Mouse (Mus musculus) left cerebral cortex, postnatal 36 days (tissue): ENCODE results near the gene Cebpb. TPM values are rescaled to one million over a fixed set of nuclear protein-coding genes. Genes with fewer than 3 reads are reported as not detected.

Experiments used
- DNase-seq, 2 experiments: peaks; one replicate each; pipeline ENCODE4 v3.0.0; 2021 to 2022; ENCODE audit warnings: low spot score in 2 of 2, mixed read lengths in 1 of 2
- intact Hi-C: fragments of 180-260 bp; cut with DNase I; formaldehyde crosslinking; loops from one replicate; pipeline ENCODE4 v1.15.1; 2025
- microRNA-seq: library from miRNA; unstranded; fragments of <30 nt; microRNA quantifications from one replicate; pipeline ENCODE4 v1.2.0, GENCODE M21; 2022
- total RNA-seq, 2 experiments: library from RNA; stranded (reverse); gene quantifications; 2 replicates each; pipeline ENCODE4 v1.2.3; 2021

The Cebpb gene
- total RNA-seq, 2 experiments from 2014 or later: 12.9 to 18.8 TPM

DNA sequence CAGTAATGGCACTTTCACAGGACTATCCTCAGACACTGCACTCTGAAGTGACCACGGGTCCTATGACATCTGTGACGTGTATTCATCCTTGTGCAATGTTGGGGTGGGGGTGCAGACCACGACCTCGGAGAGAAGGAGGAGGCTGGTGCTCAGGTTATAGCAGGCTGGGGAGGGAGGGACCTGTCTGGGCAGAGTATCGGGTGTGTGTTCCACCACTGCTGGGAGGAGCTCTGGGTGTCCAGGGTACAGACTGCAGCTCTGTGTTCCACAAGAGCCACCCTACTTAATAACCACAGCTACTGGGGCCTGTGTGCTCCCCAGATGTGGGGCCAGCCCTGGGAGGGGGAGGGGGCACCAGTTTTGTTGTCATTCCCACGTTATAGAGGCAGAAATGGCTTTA is 21.3 kb downstream of the Cebpb start:
- intact Hi-C loops: no loop called here
- no peak for DNase-seq

DNA sequence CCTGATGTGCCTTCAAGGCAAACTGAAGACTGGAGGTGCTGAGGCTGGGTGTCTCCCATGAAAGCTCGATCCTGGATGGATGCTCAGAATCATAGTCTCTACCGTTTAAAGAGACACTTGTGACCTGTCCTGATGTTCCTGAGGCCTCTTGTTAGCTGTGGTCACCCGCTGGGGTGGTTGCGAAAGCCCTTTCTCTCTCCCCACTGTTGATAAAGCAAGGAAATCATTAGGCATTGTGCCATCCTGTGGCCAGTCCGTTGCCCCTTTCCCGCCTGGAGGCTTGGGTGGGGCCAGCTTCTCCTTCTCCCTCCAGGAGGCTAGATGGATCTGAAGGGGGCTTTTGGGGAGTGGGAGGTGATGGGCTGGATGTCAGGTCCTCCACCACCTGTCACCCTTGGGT is 21.9 kb downstream of the Cebpb start:
- DNase-seq: no peak
- intact Hi-C loops: no loop called here

DNA sequence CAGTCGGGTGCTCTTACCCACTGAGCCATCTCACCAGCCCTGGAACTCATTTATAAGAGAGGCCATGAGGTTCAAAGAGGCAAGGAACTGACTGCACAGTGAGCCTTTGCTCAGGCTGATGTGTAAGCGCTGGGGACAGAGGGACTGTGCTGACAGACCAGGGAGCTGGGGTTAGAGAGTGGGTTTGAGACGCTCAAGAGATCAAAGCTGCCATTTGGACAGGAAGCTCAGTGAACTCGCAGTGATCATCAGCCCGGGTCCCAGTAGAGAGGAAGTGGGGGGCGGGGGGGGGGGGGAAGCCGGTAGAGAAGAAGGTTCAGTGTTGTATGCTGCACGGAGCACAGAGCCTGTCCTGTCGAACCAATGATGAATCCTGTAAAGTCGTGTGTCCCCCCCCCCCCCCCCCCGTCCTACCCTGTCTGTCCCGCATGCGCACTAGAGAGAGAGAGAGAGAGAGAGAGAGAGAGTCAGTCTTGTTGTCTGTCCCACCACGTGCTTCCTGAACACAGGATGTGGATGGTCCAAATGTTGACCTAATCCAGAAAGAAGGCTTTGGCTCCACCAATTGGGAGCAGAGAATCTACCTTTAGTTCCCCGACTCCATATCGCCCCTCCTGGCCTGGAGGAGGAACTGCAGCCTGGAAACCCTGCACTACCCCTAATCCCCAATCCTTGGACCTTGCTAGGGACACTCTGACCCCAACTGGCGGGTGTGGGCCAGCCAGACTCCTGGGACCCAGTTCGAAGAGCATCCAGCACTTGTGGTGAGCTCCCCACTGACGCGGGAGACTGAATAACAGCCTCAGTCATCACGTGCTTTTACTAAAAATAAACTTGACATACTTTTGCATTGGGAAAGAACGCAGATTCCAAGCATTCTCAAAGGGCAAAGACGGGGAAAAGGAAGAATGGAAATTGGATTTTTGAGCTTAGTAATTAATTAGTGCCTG is 24.4 kb downstream of the Cebpb start:
- DNase-seq: no peak
- intact Hi-C loops: no loop called here

DNA sequence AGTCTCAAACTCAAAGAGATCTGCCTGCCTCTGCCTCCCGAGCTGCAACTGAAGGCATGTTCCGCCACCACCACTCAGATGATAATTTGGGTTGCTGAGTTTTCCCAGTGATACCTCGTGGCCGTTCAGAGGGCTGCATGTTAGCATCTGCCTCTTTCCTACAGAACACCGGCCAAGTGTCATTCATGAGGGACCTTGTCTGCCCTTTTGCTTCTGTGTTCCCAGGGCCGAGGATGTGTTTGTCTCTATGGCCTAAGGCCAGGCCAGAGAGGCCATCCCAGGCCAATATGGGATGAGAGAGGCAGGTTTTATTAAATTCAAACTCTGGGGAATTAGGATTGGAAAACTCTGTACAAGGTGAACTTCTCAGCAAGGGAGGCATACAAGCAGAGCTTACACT is 25.6 kb downstream of the Cebpb start:
- DNase-seq: no peak
- intact Hi-C loops: no loop called here

DNA sequence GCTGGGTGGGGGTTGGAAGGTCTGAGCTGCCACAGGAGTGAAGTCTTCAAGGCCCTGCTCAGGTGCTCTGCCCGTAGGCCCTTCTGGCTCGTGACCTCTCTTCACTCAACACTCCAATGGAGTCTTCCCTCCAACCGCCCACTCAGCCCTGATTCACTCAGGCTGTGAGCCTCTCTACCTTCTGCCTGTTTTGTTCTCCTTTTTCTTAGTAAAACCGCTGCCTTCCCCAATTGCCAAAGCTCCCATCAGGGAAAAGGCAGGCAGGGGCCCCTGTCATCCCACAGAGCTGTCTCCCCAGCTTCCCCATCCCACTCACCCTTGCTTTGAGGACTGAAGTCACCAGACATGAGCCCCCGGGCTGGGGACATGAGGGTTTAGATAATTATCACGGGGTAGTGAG is 26.3 kb downstream of the Cebpb start:
- peak in 1 of 2 experiments; percentile 38 for DNase-seq

DNA sequence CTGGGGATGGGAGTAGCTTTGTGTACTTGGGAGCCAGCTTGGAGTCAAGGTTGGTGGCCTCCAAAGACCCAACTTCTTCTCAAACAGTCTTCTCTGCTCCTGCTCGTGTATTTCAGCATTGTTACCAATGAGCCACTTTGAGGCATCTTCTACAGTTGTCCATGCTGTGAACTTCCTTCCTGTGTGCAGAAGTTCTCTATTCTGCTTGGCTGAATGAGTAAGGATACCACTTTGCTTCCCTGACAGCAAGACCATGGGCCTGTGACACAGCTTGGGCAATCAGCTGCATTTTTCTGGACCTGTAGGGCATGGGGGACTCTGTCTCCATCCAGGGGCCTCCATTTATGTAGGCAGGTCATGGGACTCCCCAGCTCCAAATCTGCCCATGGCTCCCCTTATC is 28.5 kb downstream of the Cebpb start:
- intact Hi-C loops: no loop called here

More for the DNA sequence above, 26.3 kb downstream of the Cebpb start:
- intact Hi-C loops: no loop called here

DNA sequence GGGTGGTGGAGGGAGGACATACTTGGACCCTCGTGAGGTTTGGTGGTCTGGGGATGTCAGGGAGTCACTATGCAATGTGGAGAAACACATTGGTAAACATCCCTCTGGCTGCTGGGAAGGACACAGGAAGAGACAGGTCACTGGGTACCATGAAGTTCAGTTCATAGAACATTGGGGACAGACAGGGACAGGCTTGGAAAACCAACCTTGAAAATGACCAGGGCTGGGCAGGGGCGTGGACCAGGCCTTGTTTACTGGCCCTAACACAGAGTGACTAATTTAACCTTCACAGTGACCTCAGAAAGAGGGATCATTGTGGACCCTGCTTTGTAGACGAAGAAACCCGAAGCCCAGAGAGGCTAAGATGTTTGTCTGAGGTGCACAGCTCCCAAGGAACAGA is 30.8 kb downstream of the Cebpb start:
- DNase-seq: no peak
- intact Hi-C loops: no loop called here

More for the DNA sequence above, 28.5 kb downstream of the Cebpb start:
- DNase-seq: no peak

DNA sequence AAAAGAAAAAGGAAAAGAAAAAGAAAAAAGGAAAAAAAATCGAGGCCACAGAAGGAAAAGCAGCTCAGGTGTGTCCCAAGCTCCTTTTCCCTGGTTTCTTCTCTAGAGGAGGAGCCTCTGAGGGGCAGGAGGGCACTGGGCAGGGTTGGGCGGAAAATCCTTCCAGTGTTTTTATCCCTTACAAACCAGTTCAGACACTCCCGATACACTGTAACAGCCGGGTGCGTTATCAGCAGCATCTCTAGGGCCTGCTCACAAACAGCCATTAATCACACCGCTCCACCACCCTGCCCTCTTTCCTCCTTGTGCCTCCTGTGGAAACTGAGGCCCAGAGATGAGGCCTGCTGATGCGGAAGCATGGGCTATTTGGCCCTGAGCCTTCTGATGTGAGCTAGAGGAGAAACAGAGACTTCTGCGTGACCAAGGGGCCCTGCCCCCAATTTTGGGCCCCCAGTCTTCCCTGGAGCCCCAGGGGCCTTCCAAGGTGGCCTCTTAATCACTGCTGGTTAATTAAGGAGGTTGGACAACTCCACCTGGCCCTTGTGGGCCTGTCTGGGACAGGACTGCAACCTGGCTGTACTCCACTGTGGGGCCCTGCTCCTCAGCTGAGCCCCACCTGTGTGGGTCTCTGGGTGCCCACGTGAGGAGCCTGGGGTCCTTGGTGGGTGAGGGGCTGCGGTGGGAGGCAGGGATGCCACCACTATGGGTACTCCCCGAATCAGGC is 32.6 kb downstream of the Cebpb start:
- intact Hi-C loops: no loop called here
- no peak for DNase-seq

DNA sequence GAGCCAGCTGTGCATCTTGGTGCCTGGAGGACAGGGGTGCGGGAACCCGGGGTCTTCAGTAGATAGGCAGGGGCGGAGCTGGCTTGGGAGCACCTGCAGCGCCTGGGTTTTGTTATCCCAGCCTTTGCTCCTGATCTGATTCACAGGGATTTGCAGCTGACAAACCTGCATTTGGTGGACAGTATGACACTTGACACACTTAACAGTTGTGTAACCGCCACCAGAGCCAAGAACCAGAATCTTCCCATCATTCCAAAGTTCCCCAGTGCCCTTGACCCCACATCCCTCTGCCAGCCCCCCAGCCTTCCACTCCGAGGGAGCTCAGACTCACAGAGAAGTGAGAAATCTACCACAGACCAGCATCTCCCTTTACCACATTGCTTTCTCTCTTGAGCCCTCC is 33.8 kb downstream of the Cebpb start:
- DNase-seq: no peak
- intact Hi-C loops: no loop called here

DNA sequence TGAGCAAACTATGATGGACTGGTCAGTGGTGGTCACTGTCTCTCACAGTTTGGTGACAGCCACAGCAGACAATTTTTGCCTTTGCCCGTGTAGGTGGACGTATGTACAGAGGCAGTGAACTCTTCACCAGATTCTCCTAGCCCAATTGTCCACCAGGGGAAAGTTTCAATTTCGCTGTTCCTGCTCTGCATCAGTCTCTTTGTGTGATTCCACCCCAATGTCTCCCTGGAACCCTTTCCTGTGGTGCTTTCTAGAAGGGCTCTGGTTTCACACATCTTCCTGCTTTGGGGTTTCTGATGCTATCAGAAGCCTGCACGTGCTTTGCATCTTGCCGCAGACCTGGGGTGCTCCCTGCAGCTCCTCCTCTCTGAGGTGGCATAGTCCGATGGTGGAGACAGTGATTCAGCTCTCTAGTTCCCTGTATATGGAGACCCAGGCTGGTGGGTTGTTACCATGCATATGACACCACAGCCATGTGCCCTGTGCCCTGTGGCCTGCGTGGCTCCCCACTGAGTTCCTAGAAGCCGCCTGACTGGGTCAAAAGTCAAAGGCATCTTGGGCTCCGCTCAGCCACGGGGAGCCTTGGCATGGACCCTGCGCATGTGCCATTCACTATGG is 35.0 kb downstream of the Cebpb start:
- DNase-seq: no peak
- intact Hi-C loops: no loop called here

DNA sequence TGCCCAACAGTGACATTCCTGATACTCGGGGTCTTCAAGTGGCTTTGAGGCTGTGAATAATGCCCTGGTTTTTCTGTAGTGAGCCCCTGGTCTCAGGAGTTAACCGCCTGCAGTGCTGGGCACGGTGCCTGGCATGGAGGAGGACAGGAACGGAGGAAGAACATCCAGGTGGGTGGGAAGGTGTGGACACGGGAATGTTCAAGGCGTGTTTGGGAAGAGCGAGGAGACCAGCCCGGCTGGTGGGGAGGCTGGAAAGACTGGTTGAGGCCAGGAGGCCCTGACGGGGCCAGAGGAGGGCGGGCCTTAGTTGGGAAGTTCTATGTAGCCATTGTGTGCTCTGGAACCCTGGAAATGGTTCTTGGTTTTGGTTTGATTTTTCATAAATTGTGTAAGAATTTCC is 37.2 kb downstream of the Cebpb start:
- DNase-seq: no peak
- intact Hi-C loops: no loop called here

DNA sequence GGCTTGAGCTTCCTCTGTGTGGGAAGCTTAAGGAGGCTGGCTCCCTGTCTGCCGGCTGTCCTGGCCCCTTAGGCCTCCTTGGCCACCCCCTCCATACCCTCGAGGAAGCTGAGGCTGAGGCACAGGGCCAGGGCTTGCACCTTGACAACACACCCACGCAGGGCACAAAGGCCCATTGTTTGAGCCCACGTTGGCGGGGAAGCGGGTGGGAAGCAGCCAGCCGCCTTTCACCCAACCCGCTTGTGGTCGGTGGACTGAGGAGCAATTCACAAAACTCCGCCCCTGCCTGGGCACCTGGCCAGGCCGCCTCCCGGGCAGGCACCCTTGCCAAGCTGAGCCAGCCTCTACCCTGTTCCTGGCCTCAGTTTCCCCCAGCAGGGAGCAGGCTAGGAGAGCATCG is 38.4 kb downstream of the Cebpb start:
- intact Hi-C loops: no loop called here
- peak; percentile 28 to 35 for DNase-seq

DNA sequence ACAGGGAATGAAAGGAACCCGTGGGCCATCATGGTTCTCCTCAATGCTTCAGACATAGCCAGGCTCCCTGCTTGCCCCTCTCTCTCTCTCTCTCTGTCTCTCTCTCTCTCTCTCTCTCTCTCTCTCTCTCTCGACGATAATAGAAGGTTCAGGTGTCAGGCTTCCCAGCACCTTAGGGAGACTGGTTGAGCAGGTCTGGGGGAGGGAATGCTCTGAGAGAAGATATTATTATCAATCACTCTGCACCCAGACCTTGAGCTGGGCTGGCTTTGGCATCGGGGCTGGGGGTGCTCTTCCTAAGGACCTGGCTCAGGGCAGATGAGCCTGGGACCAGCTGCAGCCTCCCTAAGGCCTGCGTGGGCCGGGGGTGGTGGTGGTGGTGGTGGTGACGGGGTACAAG is 41.3 kb downstream of the Cebpb start:
- intact Hi-C loops: no loop called here
- no peak for DNase-seq

DNA sequence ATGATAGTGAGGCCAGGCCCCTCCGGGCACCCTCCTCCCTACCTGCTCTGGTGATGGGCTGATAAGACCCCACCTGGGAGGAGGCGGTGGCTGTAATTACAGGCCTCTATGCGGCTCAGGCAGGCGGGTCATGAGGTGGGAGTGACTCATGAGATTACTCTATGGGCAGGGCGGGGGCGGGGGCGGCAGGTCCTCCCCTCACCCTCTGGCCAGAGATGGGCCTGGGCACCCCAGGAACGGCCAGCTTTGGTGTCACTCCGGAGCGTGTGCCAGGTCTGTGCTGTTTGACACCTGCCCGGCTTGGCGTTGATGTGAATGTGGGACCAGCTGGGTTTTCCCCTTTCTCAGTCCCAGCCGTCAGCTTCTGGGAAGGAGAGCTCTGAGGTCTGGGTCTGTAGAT is 42.4 kb downstream of the Cebpb start:
- intact Hi-C loops: no loop called here
- no peak for DNase-seq

DNA sequence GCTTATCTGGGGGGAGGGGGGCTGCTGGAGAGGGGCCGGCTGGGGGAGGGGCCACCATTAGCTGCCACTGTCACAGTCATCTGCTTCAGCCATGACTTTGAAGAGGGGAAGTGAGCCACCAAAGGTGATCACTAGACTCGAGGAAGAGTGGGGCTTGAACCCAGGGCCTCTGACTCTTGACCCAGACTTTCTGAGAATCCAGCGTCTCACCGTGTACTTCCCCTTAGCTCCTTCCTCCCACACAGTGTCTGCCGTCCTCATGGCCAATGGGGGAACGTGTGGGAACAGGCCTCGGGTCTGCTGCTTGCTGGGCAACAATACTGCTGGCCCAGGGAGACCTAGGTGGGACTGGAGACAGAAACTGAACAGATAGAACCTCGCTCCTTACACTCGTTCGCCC is 46.1 kb downstream of the Cebpb start:
- DNase-seq: no peak
- intact Hi-C loops: no loop called here

DNA sequence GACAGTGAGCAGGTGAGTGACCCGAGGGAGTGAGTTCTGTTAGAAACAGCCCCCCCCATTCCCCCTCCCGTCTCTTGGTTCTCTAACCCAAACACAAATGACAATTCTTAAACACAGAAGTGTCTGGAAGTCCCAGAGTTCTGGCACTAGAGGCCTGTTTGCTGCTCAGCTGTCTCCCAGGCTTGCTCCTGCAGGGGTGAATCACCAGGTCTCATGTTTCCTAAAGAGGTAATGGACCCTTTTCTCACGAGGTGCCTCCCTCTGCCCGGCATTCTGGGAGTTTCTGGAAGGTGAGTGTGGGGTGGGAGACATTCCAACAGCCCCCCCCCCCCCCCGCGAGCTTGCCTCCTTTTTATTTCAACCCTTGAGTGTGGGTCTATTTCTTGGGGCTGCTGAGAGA is 50.3 kb downstream of the Cebpb start:
- intact Hi-C loops: no loop called here
- no peak for DNase-seq

Small RNA genes within 50 kb of the gene (microRNA-seq; reads per million reads assigned to microRNA genes)
- not detected for gene Gm22355

Other genes starting within 250 kb of the Cebpb start
- 10 to 100 TPM; 55.1 to 60.7 TPM for gene Rnf114, start 196.3 kb upstream of the Cebpb start, total RNA-seq
- 10 to 100 TPM; 73.6 to 79.8 TPM for gene Spata2, start 196.0 kb upstream of the Cebpb start, total RNA-seq
- gene Snai1, start 150.7 kb upstream of the Cebpb start, total RNA-seq: under 1 TPM; 0.52 to 0.88 TPM
- 100 to 1,000 TPM; 246 to 259 TPM for gene Ube2v1, start 56.8 kb upstream of the Cebpb start, total RNA-seq
- gene Gm20431, start 27.4 kb upstream of the Cebpb start, total RNA-seq: 10 to 100 TPM; 42.3 to 46.8 TPM
- gene Tmem189, start 907 bp downstream of the Cebpb start, total RNA-seq: 10 to 100 TPM; 45.2 to 48.3 TPM
- gene Ptpn1, start 243.1 kb downstream of the Cebpb start, total RNA-seq: 10 to 100 TPM; 50.7 to 55.3 TPM